Mouse (Mus musculus): ENCODE measurements at regions not wholly inside any gene's neighbourhood (a gene's known extent, or its start where the extent isn't known, plus 50 kb on each side); places are given as distances from the start of the nearest gene placed in this dataset.

DNA sequence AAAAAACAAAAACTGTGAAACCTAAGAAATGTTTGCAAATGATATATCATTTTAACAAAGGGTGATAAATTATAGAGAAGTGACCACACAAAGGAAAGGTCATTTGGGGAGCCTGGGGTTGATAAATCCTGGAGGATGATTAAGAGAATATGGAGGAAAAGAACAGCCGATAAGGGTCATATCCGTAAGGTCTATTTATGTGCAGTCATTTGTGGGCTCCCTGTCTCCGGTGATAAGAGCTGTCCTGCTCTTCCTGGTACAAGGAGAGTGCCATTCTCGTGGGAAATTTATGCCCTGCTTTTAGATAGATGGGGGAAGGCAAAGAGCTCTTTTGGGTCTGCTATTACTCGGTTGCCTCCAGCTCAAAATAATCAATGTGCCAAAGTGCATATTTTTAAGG is 175.9 kb upstream of the Jarid2 start:
- DNase-seq (ENCODE audit: low spot score) (no peak), ATAC-seq (ENCODE audit: insufficient read depth, low read depth) (no peak)
- WGBS: 35% methylated on average over 5 of the region's 5 CpGs
- no peak overlapping the region for H3K27ac ChIP-seq (ENCODE audit: low read depth)
- no peaks in the 10 kb centered on the region for H3K4me1 ChIP-seq (ENCODE audit: control insufficient read depth, insufficient read depth)
- no peaks in the 10 kb centered on the region for H3K9me3 ChIP-seq (replicated peaks; ENCODE audit: control insufficient read depth, low read length)
- TF ChIP-seq CTCF (IDR thresholded peaks at IDR 0.05; ENCODE audit: low read depth) (no peak), EP300 (IDR thresholded peaks at IDR 0.05; ENCODE audit: low read depth) (no peak)
- no peak overlapping the region for H3K9ac ChIP-seq (replicated peaks; ENCODE audit: low read depth, low read length)
- H3K4me3 ChIP-seq (ENCODE audit: low read depth, low read length): no peak overlapping the region
- H3K36me3 ChIP-seq (replicated peaks; ENCODE audit: control insufficient read depth, insufficient read depth, low read length): no peaks in the 10 kb centered on the region
- H3K27me3 ChIP-seq (ENCODE audit: control insufficient read depth, insufficient read depth, low read length): no peaks in the 10 kb centered on the region
- no peak overlapping the region for H3K4me2 ChIP-seq (ENCODE audit: low read depth, low read length)

DNA sequence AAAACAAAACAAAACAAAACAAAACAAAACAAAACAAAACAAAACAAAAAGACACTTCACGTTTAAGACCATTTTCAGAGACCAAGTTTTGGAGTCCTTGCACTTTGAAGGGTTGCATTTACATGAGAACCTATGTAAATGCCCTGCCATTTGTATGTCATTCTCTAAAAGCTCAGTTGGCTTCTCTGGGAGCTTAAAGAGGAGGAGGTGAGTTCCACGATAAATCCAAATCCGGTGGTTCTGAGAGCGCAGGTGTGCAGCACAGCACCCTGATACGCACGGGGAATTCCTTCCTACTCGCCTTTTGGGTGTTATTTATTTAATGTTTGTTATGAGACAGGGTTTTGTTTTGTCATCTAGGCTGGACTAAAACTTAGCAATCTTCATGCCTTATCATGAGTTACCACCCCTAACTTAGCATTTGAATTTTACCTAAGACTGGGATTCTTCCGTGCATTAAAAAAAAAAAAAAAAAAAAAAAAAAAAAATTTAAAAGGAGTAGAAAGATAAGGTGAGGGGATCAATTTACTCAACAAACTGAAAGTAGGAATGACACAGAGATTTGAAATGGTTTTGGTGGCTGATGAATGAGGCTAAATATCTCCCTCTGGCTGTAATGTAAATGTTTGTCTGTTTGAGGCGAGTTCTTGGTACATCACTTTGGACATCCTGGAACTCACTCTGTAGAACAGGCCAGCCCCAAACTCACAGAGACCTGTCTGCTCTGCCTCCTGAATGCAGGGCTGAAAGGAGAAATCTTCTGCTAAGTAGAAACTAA is 174.4 kb upstream of the Jarid2 start:
- no peak overlapping the region for H3K9ac ChIP-seq (replicated peaks; ENCODE audit: low read depth, low read length)
- H3K27ac ChIP-seq (ENCODE audit: low read depth): no peak overlapping the region
- 89% methylated on average over 9 of the region's 9 CpGs for WGBS
- H3K36me3 ChIP-seq (replicated peaks; ENCODE audit: control insufficient read depth, insufficient read depth, low read length): no peaks in the 10 kb centered on the region
- no peak overlapping the region for H3K4me2 ChIP-seq (ENCODE audit: low read depth, low read length)
- H3K9me3 ChIP-seq (replicated peaks; ENCODE audit: control insufficient read depth, low read length): no peaks in the 10 kb centered on the region
- no peaks in the 10 kb centered on the region for H3K27me3 ChIP-seq (ENCODE audit: control insufficient read depth, insufficient read depth, low read length)
- H3K4me3 ChIP-seq (ENCODE audit: low read depth, low read length): no peak overlapping the region
- TF ChIP-seq EP300 (IDR thresholded peaks at IDR 0.05; ENCODE audit: low read depth) (no peak), CTCF (IDR thresholded peaks at IDR 0.05; ENCODE audit: low read depth) (no peak)
- no peak for ATAC-seq (ENCODE audit: insufficient read depth, low read depth)
- no peak for DNase-seq (ENCODE audit: low spot score)
- H3K4me1 ChIP-seq (ENCODE audit: control insufficient read depth, insufficient read depth): no peaks in the 10 kb centered on the region

DNA sequence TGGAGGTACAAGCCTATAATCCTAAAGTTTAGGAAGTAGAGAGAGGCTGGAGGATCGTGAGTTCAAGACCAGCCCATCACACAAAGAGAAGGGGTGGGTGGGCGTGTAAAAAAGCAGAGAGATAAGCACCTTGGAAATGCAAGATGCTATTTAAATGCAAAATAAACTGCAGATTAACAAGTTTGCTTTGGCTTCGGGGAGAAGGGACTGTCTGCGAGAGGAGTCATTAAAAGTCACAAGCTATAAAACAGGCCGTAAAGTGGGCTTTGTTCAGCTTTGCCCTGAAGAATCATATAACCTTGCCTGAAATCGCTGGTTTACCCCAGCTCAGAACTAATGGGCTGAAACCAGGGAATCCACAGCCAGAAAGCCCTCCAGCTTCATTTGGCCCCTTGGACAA is 173.3 kb upstream of the Jarid2 start:
- Histone ChIP-seq H3K9ac (replicated peaks; ENCODE audit: low read depth, low read length) (no peak overlapping the region), H3K27ac (ENCODE audit: low read depth) (no peak overlapping the region), H3K9me3 (replicated peaks; ENCODE audit: control insufficient read depth, low read length) (no peaks in the 10 kb centered on the region), H3K4me3 (ENCODE audit: low read depth, low read length) (no peak overlapping the region), H3K36me3 (replicated peaks; ENCODE audit: control insufficient read depth, insufficient read depth, low read length) (no peaks in the 10 kb centered on the region), H3K27me3 (ENCODE audit: control insufficient read depth, insufficient read depth, low read length) (no peaks in the 10 kb centered on the region), H3K4me2 (ENCODE audit: low read depth, low read length) (no peak overlapping the region), H3K4me1 (ENCODE audit: control insufficient read depth, insufficient read depth) (no peaks in the 10 kb centered on the region)
- DNase-seq (ENCODE audit: low spot score) (no peak), ATAC-seq (ENCODE audit: insufficient read depth, low read depth) (no peak)
- TF ChIP-seq EP300 (IDR thresholded peaks at IDR 0.05; ENCODE audit: low read depth) (no peak), CTCF (IDR thresholded peaks at IDR 0.05; ENCODE audit: low read depth) (no peak)
- WGBS: 81% methylated on average over 6 of the region's 6 CpGs

DNA sequence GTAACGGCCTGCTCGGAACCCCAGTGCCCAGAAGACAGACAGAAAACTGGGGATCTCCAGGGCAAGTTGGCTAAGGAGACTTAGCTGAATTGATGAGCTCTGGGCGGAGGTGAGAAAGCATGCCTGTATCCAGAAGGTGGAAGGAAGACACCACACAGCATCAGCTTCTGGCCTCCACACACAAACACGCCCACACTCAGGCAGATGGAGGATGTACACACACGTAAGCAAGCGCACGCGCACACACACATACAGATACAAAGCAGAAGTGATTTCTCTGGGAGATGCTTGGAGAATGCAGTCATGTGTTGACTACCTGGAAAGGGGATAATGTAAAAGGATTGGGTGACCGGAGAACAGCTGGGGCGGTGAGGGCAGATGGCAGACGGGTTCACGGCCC is 171.2 kb upstream of the Jarid2 start:
- Histone ChIP-seq H3K27ac (ENCODE audit: low read depth) (no peak overlapping the region), H3K36me3 (replicated peaks; ENCODE audit: control insufficient read depth, insufficient read depth, low read length) (no peaks in the 10 kb centered on the region), H3K9me3 (replicated peaks; ENCODE audit: control insufficient read depth, low read length) (no peaks in the 10 kb centered on the region), H3K4me1 (ENCODE audit: control insufficient read depth, insufficient read depth) (no peaks in the 10 kb centered on the region), H3K4me2 (ENCODE audit: low read depth, low read length) (no peak overlapping the region), H3K9ac (replicated peaks; ENCODE audit: low read depth, low read length) (no peak overlapping the region), H3K4me3 (ENCODE audit: low read depth, low read length) (no peak overlapping the region), H3K27me3 (ENCODE audit: control insufficient read depth, insufficient read depth, low read length) (no peaks in the 10 kb centered on the region)
- WGBS: 91% methylated on average over 12 of the region's 12 CpGs
- DNase-seq (ENCODE audit: low spot score) (no peak), ATAC-seq (ENCODE audit: insufficient read depth, low read depth) (no peak)
- TF ChIP-seq EP300 (IDR thresholded peaks at IDR 0.05; ENCODE audit: low read depth) (no peak), CTCF (IDR thresholded peaks at IDR 0.05; ENCODE audit: low read depth) (no peak)

DNA sequence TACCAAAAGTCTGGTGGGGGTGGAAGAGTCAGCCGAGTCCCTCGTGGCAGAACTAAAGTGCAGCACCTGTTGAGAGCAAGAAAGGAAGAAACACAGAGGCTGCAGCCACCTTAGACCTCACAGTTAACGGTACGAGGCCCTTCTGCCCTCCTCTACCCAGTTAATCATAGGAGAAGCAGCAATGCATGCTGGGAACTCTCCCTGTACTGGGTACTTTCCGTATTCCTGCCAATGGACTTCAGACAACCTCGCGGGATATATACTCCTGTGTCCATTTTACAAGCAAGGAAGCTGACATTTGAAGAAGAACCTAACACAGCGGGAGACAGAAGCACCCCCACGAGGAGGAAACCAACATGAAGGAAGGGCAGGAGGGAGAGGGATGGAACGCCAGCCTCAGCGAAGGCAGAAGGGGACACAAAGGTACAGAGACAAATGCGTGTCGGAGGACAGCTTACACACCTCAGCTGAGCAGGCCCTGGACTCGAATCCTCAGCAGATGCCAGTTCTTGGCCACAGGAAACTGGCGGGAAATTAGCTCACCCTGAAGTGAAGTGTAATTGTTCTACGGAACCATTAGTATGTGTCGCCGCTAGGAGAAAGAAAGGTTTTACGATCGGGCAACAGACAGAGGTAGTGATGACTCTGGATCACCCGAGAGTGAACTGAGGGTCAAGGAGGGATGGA is 170.6 kb upstream of the Jarid2 start:
- H3K36me3 ChIP-seq (replicated peaks; ENCODE audit: control insufficient read depth, insufficient read depth, low read length): no peaks in the 10 kb centered on the region
- ATAC-seq (ENCODE audit: insufficient read depth, low read depth) (no peak), DNase-seq (ENCODE audit: low spot score) (no peak)
- H3K4me1 ChIP-seq (ENCODE audit: control insufficient read depth, insufficient read depth): no peaks in the 10 kb centered on the region
- no peaks in the 10 kb centered on the region for H3K9me3 ChIP-seq (replicated peaks; ENCODE audit: control insufficient read depth, low read length)
- H3K9ac ChIP-seq (replicated peaks; ENCODE audit: low read depth, low read length): no peak overlapping the region
- no peak for TF ChIP-seq EP300 (IDR thresholded peaks at IDR 0.05; ENCODE audit: low read depth)
- no peak for TF ChIP-seq CTCF (IDR thresholded peaks at IDR 0.05; ENCODE audit: low read depth)
- no peak overlapping the region for H3K4me3 ChIP-seq (ENCODE audit: low read depth, low read length)
- 86% methylated on average over 21 of the region's 21 CpGs for WGBS
- H3K27me3 ChIP-seq (ENCODE audit: control insufficient read depth, insufficient read depth, low read length): no peaks in the 10 kb centered on the region
- H3K27ac ChIP-seq (ENCODE audit: low read depth): no peak overlapping the region
- no peak overlapping the region for H3K4me2 ChIP-seq (ENCODE audit: low read depth, low read length)

Measured in heart, postnatal 0 days (tissue).